Mouse (Mus musculus): Measurements from ENCODE around the gene Olfr70.

DNA sequence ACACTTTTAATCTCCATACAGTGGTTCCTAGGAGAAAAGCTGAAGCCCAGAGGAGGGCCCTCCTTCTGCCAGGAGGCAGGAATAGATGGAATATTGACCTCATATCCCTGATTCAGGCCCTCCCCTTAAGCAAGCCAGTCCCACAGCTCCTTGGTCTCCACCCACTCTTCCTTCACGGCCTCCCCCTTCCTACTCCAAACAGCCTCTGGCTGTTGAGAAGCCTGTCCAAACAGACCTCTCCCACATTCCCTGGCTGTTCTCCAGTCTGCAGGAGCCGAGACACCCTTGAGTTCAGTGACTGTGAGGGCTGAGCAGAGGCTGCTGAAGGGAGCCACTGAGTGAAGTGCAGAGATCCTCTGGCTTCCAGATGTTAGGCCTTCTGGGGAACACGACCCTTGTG is 26.4 kb upstream of the Olfr70 start, which contains the start of gene Hrct1:
- no peak for TF ChIP-seq CTCF (IDR thresholded peaks at IDR 0.05; ENCODE audit: extremely low read depth, insufficient read length, insufficient replicate concordance, low read depth, low read length)
- TF ChIP-seq POLR2A (IDR thresholded peaks at IDR 0.05; ENCODE audit: low read depth, low read length): no peak

Measured in small intestine, adult 2 months (tissue).